Mouse (Mus musculus) forebrain, embryonic 11.5 days (tissue): Measurements from ENCODE around the gene AC131692.1. TPM values are rescaled to one million over a fixed set of nuclear protein-coding genes. Genes with fewer than 3 reads are reported as not detected.

Source experiments
- ATAC-seq: fragments of 200-750 bp; cut with Nextera tagmentation; replicated peaks from 2 replicates; pipeline ENCODE4 v1.8.0; 2017; ENCODE audit warnings: moderate TSS enrichment; ENCODE audit not compliant: low FRiP score
- DNase-seq: peaks from one replicate; pipeline ENCODE4 v3.0.0-alpha.2; 2017; ENCODE audit warnings: low spot score
- H3K27ac ChIP-seq: fragments of 300-500 bp; sonication (generic); 2 replicates; pipeline ENCODE4 v1.5.1; 2014; ENCODE audit warnings: low read depth, low read length
- H3K27me3 ChIP-seq: fragments of 300-500 bp; sonication (generic); 2 replicates; pipeline ENCODE4 v1.6.1; 2014; ENCODE audit warnings: mild to moderate bottlenecking, low read length, mixed read lengths; ENCODE audit not compliant: control insufficient read depth, insufficient read depth
- H3K36me3 ChIP-seq: fragments of 300-500 bp; sonication (generic); 2 replicates; pipeline ENCODE4 v1.6.1; 2014; ENCODE audit warnings: mild to moderate bottlenecking, low read length, moderate library complexity, mixed read lengths; ENCODE audit not compliant: control insufficient read depth, insufficient read depth
- H3K4me1 ChIP-seq: fragments of 300-500 bp; sonication (generic); replicated peaks from 2 replicates; pipeline ENCODE4 v1.6.1; 2014; ENCODE audit warnings: low read length, mixed read lengths; ENCODE audit not compliant: control insufficient read depth, insufficient read depth
- H3K4me2 ChIP-seq: fragments of 300-500 bp; sonication (generic); 2 replicates; pipeline ENCODE4 v1.6.1; 2014; ENCODE audit warnings: low read depth, mild to moderate bottlenecking, low read length, moderate library complexity, mixed read lengths; ENCODE audit not compliant: severe bottlenecking
- H3K4me3 ChIP-seq: fragments of 300-500 bp; sonication (generic); 2 replicates; pipeline ENCODE4 v1.5.1; 2014; ENCODE audit warnings: low read depth, low read length
- H3K9ac ChIP-seq: fragments of 300-500 bp; sonication (generic); 2 replicates; pipeline ENCODE4 v1.6.1; 2014; ENCODE audit warnings: low read length
- H3K9me3 ChIP-seq: fragments of 300-500 bp; sonication (generic); 2 replicates; pipeline ENCODE4 v1.6.1; 2016; ENCODE audit warnings: low read length, mixed read lengths; ENCODE audit not compliant: control insufficient read depth
- WGBS: fragments of 180-500 bp; shearing (Covaris S2); extraction: QIAGEN DNeasy Blood & Tissue Kit; methylation state at CpG from one replicate; pipeline ENCODE4 v1.1.7; 2014; 5-methylcytosine and 5-hydroxymethylcytosine counted together
- polyA plus RNA-seq: library from polyadenylated mRNA; unstranded; fragments of >200 nt; fragmentation: Nextera tagmentation; extraction: Ambion mirVana; gene quantifications from 2 replicates; pipeline ENCODE4 v1.2.1, GENCODE M21; 2014

The AC131692.1 gene
- polyA plus RNA-seq, 1 experiment from 2014 or later, result 0.90 TPM

- no peaks in the 10 kb centered on the region for H3K9me3 ChIP-seq
- H3K4me1 ChIP-seq, result no peaks in the 10 kb centered on the region
- no peaks in the 10 kb centered on the region; the same call in 1 of the 2 replicates for H3K36me3 ChIP-seq
- no peak overlapping the region for H3K4me3 ChIP-seq
- DNase-seq (no peak), ATAC-seq (no peak)
- H3K4me2 ChIP-seq, result no peak overlapping the region
- WGBS, result 70% methylated on average over 6 of the region's 6 CpGs
- no peaks in the 10 kb centered on the region for H3K27me3 ChIP-seq
- no peak overlapping the region for H3K9ac ChIP-seq
- H3K27ac ChIP-seq, result no peak overlapping the region
Observed at GRCm38 (mm10) chr19:6101186-6101585, 7.0 kb downstream of the AC131692.1 start.

GRCm38 (mm10) chr19:6102169-6102853, 8.1 kb downstream of the AC131692.1 start:
- Histone ChIP-seq H3K9me3 (no peaks in the 10 kb centered on the region), H3K27me3 (no peaks in the 10 kb centered on the region), H3K27ac (no peak overlapping the region), H3K4me3 (no peak overlapping the region), H3K9ac (no peak overlapping the region), H3K4me1 (no peaks in the 10 kb centered on the region), H3K36me3 (no peaks in the 10 kb centered on the region; the same call in 1 of the 2 replicates), H3K4me2 (no peak overlapping the region)
- ATAC-seq, result no peak
- DNase-seq, result no peak
- WGBS, result 78% methylated on average over 6 of the region's 6 CpGs

- WGBS, result 88% methylated on average over 4 of the region's 4 CpGs
- H3K36me3 ChIP-seq, result no peaks in the 10 kb centered on the region
- no peak overlapping the region for H3K4me2 ChIP-seq
- no peak overlapping the region for H3K27ac ChIP-seq
- ATAC-seq (no peak), DNase-seq (no peak)
- H3K4me1 ChIP-seq, result no peaks in the 10 kb centered on the region
- H3K9me3 ChIP-seq, result no peaks in the 10 kb centered on the region
- no peak overlapping the region for H3K4me3 ChIP-seq
- no peaks in the 10 kb centered on the region for H3K27me3 ChIP-seq
- H3K9ac ChIP-seq, result no peak overlapping the region
Observed at GRCm38 (mm10) chr19:6104476-6104875, 10.3 kb downstream of the AC131692.1 start.

GRCm38 (mm10) chr19:6105586-6105985, 11.4 kb downstream of the AC131692.1 start, which contains the start of gene Naaladl1:
Gene Naaladl1 (plus strand): TSS chr19:6105782.
- no peak within 1 kb of the TSS for H3K4me3 ChIP-seq

GRCm38 (mm10) chr19:6113116-6113515, 18.9 kb downstream of the AC131692.1 start:
- peaks cover 8% of the 10 kb centered on the region for H3K36me3 ChIP-seq
- WGBS, result 74% methylated on average over 6 of the region's 6 CpGs
- no peak for ATAC-seq

More at GRCm38 (mm10) chr19:6105586-6105985, 11.4 kb downstream of the AC131692.1 start, which contains the start of gene Naaladl1:
- no peak within 1 kb of the TSS for H3K9ac ChIP-seq
- no peaks in the 10 kb centered on the region for H3K27me3 ChIP-seq
- no peaks in the 10 kb centered on the region for H3K36me3 ChIP-seq
- DNase-seq (no peak), ATAC-seq (no peak)
- no peaks in the 10 kb centered on the region for H3K4me1 ChIP-seq
- no peak within 1 kb of the TSS for H3K4me2 ChIP-seq
- no peak within 1 kb of the TSS for H3K27ac ChIP-seq
- WGBS, result 88% methylated on average over 7 of the region's 7 CpGs
- no peaks in the 10 kb centered on the region for H3K9me3 ChIP-seq

GRCm38 (mm10) chr19:6116113-6116850, 22.1 kb downstream of the AC131692.1 start:
- Histone ChIP-seq H3K4me3 (no peak overlapping the region), H3K4me1 (0 out of 2 replicates have a peak, but pooled peaks cover 2% of the 10 kb centered on the region), H3K4me2 (peak overlapping the region; percentile 86; the same call in 1 of the 2 replicates), H3K27me3 (no peaks in the 10 kb centered on the region), H3K9me3 (no peaks in the 10 kb centered on the region), H3K9ac (0 out of 2 replicates have a peak overlapping the region, but pooled peaks have one; percentile 4), H3K27ac (no peak overlapping the region), H3K36me3 (peaks cover 8% of the 10 kb centered on the region)
- DNase-seq, result no peak
- WGBS, result 92% methylated on average over 15 of the region's 15 CpGs
- no peak for ATAC-seq

More at GRCm38 (mm10) chr19:6113116-6113515, 18.9 kb downstream of the AC131692.1 start:
- no peak overlapping the region for H3K27ac ChIP-seq
- H3K4me1 ChIP-seq, result 0 out of 2 replicates have a peak, but pooled peaks cover 2% of the 10 kb centered on the region
- no peak overlapping the region for H3K9ac ChIP-seq
- DNase-seq, result no peak
- no peaks in the 10 kb centered on the region for H3K9me3 ChIP-seq
- no peaks in the 10 kb centered on the region for H3K27me3 ChIP-seq
- H3K4me3 ChIP-seq, result no peak overlapping the region
- no peak overlapping the region for H3K4me2 ChIP-seq

GRCm38 (mm10) chr19:6117346-6117985, 23.2 kb downstream of the AC131692.1 start:
- ATAC-seq (no peak), DNase-seq (no peak)
- H3K27ac ChIP-seq, result peak overlapping the region; percentile 96
- H3K4me1 ChIP-seq, result 0 out of 2 replicates have a peak, but pooled peaks cover 2% of the 10 kb centered on the region
- peak overlapping the region; percentile 88 for H3K4me3 ChIP-seq
- peak overlapping the region; percentile 86 for H3K4me2 ChIP-seq
- WGBS, result 5% methylated on average over 32 of the region's 32 CpGs
- H3K27me3 ChIP-seq, result no peaks in the 10 kb centered on the region
- H3K36me3 ChIP-seq, result peaks cover 8% of the 10 kb centered on the region
- no peaks in the 10 kb centered on the region for H3K9me3 ChIP-seq
- peak overlapping the region; percentile 94 for H3K9ac ChIP-seq

GRCm38 (mm10) chr19:6117986-6118676, 23.9 kb downstream of the AC131692.1 start, which contains the start of gene Sac3d1:
Gene Sac3d1 (minus strand): TSS chr19:6118650.
- peak within 1 kb of the TSS; percentile 86 for H3K4me2 ChIP-seq
- H3K27ac ChIP-seq, result peak within 1 kb of the TSS; percentile 96
- ATAC-seq, result peak; percentile 89
- 0 out of 2 replicates have a peak, but pooled peaks cover 2% of the 10 kb centered on the region for H3K4me1 ChIP-seq
- WGBS, result under 1% methylated on average over 76 of the region's 77 CpGs
- H3K4me3 ChIP-seq, result peak within 1 kb of the TSS; percentile 88
- H3K9ac ChIP-seq, result peak within 1 kb of the TSS; percentile 94
- no peaks in the 10 kb centered on the region for H3K9me3 ChIP-seq
- no peaks in the 10 kb centered on the region for H3K27me3 ChIP-seq
- H3K36me3 ChIP-seq, result peaks cover 8% of the 10 kb centered on the region
- peak; percentile 94 for DNase-seq
